Mouse (Mus musculus) urinary bladder, postnatal 10 days (tissue): Measurements from ENCODE around the gene Cib4.

Experiments used
- DNase-seq: peaks from one replicate; pipeline ENCODE4 v3.0.0; 2022; ENCODE audit warnings: low spot score

The Cib4 gene

GRCm38 (mm10) chr5:30545698-30546097, at the start of gene Cib4:
Gene Cib4 (minus strand): TSS chr5:30545836.
- no peak for DNase-seq

DNA sequence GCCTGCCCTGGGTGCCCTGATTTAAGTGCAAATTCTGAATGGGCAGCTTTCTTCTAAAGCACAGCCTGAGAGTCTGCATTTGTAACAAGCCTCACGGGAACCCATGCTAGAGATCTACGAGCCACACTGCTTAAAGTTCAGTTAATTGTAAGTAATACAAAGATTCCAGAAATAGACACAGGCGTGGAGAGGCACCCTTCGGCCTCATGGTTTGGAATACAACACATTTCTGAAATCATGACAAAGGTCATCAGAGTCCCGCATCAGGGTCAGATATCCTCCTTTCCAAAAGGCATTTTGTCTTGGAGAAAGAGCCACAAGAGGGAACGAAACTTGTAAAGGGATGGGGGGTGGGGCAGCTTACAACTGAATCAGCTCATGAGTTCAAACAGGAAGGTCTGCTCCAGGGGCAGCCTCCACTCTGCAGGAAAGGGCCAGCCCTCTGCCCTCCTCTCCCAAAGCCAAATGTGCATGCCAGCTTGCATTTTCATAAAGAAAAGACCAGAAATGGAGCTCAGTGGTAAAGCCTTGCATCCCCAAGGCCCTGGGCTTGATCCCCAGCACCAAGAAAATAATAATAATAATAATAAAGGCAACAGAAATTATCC, 49.4 kb upstream of the Cib4 start:
- no peak for DNase-seq

DNA sequence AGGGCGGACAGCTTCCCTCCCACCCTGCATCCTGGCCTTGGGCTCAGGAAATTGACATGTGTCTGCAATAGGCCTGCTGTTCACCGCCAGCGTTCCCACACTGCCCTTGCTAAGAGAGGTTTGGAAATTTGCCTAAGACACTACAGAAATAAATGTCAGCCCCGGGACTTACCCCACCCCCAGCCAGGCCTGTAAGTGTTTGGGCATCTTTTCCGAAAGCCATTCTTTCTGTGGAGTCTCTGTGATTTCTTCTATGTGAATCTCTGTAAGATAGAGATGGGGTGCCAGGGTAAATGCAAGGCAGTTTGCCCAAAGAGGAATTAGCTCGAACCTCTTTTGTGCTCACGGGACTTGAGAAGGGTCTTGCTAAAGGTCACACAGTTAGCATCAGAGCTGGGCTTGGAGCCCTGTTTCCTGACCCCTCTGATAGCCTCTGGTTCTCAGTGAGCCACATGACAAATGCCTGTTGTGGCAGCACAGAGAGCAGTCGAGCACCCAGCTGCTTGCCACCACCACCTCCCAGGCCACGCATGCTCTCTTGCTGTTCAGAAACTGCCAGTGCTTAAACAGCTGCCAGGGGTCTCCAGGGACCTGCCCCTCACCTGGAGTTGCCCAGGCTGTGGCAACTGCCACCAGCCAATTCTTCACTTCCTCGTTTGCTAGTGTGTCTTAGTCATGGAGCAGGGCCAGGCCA, 48.3 kb upstream of the Cib4 start:
- DNase-seq: no peak

DNA sequence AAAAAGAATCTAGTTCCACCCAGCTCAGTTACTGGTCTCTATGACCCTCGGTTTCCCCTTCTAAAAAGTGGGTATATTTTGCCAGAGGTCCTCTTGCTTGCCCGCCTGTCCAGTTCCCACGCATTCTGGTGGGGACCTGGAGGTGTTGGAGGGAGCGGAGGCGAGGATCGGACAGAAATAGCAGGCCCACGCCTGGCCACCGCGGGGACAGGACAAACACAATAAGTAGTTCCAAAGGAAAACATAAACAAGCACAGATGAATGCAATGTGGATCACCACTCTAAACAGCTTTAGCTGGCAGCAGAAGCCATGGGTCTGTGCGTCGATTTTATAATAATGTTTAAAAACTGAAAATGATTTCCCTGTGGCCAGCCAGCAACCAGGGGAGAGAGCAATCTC, 47.7 kb upstream of the Cib4 start:
- DNase-seq: no peak

DNA sequence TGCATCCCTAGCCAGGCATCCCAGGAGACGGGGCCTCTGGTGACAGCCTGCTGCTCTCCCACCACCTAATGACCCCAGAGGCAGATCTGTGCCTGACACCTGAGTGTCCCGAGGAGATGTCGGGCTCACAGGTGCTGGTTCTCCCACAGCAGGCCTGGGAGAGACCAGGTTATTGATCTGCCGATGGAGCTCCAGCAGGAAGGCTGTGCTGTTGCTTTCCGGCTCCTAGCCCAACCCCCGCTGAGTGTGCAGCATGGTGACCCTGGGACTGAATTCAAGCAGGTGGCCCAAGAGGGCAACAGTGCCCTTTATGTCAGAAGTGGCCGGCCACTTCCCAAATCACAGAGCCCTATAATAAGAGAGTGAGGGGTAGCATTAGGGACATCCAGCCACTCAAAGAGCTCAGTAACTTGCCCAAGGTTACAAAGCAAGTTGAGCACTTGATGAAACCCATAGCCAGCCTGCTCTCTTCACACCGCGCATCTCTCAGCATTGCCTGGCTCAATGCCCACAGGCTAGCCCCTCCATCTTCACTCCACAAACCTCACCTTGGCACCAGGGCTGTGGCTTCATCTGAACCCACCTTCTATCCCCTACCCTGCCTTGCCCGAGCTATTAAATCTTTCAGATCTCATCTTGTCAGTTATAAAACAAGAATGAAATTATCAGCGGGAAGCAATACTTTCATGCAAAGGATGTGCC, 46.8 kb upstream of the Cib4 start:
- no peak for DNase-seq

- no peak for DNase-seq
Observed at GRCm38 (mm10) chr5:30591786-30592185, 46.1 kb upstream of the Cib4 start.

DNA sequence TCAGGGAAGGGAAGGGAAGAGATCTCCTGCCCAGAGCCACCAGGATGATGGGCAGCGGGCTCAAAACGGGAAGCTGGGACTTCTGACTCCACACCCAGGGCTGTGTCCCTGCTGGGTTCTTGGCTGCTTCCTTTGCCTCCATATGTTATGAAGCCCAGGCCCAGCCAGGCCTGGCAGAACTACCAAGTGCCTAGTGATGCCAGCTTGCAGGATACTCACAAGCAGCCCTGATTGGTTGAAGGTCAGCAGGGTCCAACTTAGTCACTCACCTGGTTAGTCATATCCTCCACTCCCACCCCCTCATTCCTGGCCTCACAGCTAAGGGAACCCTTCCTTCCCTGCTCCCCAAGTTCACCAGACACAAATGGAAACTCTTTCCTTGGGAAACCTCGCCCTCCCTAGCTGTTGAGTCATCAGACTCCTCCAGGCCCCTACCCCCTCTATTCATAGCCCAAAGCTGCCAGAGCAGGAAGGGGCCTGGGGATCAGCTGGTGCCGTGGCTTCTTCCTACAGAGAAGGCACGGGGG, 45.6 kb upstream of the Cib4 start:
- DNase-seq: no peak

GRCm38 (mm10) chr5:30590231-30590630, 44.6 kb upstream of the Cib4 start:
- DNase-seq: no peak

GRCm38 (mm10) chr5:30589546-30589945, 43.9 kb upstream of the Cib4 start:
- DNase-seq: no peak

- DNase-seq: no peak
Observed at GRCm38 (mm10) chr5:30589069-30589468, 43.4 kb upstream of the Cib4 start.

DNA sequence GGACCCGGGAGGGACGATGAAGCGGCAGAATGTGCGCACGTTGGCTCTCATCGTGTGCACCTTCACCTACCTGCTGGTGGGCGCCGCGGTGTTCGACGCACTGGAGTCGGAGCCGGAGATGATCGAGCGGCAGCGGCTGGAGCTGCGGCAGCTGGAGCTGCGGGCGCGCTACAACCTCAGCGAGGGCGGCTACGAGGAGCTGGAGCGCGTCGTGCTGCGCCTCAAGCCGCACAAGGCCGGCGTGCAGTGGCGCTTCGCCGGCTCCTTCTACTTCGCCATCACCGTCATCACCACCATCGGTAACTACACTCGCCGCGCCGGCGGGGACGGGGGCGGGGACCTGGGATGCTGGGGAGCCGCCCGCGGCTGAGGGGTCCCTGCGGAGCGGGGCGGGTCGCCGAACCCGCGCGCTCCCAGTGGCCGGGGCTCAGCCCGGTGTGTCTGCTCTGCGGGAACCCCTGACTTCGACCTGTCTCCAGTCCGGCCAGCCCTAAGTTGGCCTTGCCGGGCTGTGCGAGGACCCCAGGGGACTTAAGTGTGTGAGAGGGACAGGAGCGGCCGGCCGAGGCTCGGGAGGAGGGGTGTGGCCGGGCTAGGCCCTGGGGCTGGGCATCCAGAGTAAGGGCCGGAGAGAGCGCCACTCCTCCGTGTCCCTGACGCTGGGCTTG, 42.8 kb upstream of the Cib4 start:
- no peak for DNase-seq

- DNase-seq: peak; percentile 44
Observed at GRCm38 (mm10) chr5:30587681-30588300, 42.2 kb upstream of the Cib4 start, which contains the start of gene Kcnk3. Gene Kcnk3 (plus strand): TSS chr5:30588170.

DNA sequence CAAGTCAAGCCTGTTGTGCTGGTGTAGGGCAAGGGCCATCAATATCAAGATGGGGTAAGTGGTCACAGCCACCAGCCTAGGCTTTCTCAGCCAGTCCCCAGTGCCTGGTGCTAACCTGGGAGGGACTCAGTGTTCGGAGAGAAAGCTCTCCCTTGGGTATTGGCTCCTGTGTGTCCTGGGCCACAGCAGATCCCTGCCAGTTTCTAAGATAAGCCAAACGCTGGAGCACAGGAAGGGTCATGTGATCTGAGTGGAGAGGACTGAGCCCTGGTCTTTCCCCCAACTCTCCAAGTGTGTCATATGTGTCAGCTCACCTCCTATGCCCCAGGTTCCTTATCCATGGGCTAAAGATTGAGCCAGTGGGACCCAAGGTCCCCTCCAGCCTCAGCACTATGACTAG, 41.5 kb upstream of the Cib4 start:
- no peak for DNase-seq

GRCm38 (mm10) chr5:30586616-30587015, 41.0 kb upstream of the Cib4 start:
- no peak for DNase-seq

GRCm38 (mm10) chr5:30582017-30582416, 36.4 kb upstream of the Cib4 start:
- DNase-seq: no peak

DNA sequence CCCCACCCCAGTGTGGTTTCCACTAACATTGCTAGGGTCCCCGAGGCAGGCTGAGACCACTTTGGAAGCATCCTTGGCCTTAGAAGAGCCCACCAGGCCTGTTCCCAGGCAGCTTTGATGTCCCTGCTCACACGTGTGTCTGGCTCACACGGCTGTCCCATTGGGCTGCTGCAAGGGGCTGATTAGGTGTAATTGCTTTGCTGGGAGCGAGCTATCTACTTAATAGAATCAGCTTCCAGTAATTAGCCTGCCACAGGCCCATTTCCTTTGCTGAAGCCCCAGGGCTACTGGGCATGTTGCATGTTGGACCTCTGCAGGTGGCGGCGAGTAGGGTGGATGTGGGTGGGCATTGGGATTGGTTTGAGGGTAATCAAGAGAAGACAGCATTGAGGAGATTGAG, 35.1 kb upstream of the Cib4 start:
- no peak for DNase-seq

DNA sequence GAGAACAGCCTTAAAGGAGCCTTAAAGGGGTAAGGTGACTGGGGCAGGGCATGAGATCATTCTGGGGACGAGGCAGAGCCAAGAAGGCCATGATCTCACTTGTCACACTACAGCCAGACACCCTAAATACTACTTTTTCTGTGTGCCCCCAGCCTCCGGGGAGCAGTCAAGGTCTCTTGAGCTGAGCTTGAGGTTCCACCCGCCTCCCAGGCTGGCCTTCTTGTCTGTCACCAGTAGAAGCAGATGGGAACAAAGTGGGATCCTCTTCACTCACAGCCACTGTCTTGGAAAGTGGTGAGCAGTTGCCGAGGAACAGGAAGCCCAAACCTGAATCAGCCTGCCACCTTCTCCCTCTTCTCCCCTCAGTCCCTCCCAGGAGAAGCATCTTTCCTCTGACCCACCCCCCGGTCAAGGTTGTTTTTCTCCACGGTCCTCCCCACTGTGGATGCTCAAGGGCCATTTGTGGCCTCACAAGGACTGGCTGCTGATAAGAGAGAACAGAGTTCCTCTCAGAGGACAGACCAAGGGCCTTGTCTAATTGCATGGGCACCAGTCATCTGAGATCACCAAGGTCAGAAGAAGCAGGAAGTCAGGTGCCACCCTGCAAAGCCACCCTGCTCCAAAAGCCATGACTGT, 32.9 kb upstream of the Cib4 start:
- DNase-seq: no peak

DNA sequence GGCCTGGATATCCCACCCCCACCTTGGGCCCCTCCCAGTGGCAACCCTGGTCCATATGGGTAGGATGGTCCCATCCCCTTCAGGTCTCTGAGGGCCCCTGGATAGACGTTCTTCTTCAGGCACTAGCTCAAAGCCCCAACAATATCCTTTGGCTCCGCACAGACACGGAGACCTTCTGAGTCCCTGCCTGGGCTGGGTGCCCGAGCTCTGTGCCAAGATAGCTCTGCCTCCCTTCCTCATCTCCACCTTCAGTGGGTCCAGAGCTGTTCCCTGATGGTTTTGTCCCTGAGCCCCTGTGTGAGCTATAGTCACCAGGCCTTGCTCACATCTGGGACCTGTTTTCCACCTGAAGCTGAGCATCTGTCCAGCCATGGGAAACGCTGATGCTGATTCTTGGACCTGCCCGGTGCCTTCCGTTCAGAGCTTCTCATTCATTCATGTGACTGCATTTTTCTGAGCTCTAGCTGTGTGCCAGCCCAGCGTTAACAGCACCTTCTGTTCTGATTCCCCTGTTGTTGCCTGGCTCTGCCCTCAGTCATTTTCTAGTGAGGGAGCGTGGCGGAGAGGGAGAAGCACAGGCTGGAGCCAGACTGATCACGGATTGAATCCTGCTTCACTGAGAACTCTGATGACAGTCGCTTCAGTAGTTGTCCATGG, 32.1 kb upstream of the Cib4 start:
- DNase-seq: no peak

- no peak for DNase-seq
Observed at GRCm38 (mm10) chr5:30577251-30577650, 31.6 kb upstream of the Cib4 start.

GRCm38 (mm10) chr5:30576233-30576632, 30.6 kb upstream of the Cib4 start:
- no peak for DNase-seq

DNA sequence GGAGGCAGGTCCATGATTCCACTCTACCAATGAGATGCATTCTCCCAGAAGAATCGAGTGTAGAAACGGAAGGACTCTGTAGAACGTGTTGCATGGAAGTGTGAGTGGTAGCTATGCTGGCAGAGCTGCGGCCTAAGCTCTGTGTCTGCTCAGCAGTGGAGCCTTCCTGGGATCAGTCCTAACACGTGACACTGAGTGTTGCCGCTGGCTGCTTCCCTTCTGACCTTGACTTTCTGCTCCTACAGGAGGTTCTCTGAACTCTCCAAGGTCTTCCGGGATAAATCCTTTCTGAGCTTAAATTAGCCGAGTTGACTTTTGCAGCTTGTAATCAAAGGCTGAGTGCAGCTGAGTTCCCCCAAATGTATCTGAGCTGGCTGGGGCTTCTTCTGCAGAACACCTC, 28.7 kb upstream of the Cib4 start:
- DNase-seq: no peak
